In the genomic region with DNA sequence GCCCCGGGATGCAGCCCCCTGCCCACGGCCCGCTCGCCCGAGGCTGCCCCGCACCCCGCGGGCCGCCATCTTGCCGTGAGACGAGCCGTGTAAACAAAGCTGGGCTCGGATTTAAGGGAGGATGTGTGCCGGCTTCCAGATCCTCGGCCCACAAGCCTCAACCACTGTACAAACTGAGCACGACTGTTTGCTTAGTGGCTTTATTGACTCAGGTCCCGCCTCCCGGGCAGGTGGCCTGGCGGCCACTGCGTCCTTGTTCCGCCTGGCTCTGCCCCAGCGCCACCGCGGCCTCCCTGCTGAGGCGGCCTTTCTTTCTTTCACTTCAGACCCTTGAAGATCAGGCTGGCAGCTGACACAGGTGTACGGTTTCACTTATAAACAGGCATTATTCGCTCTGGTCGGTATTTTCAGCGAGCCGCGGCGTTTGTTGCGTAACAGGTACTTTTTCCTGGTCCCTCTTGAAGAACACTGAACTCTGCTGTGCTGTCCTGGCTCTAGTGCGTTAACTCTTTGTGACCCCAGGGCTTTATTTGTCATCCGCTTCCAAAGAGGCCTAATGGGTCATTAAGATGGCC, we compare ENCODE assay signal across 7 mouse cellular contexts.
DNase-seq lines count a peak whose midpoint lies in the region; ATAC-seq and TF ChIP-seq lines count a peak whose summit lies in the region.

No protein-coding gene starts in this region.

- H3K9ac ChIP-seq in embryonic facial prominence, embryonic 13.5 days: peak overlapping the region; percentile 79
- H3K9ac ChIP-seq in heart, embryonic 11.5 days (ENCODE audit: low read depth, low read length): peak overlapping the region; percentile 91
- peak overlapping the region; percentile 75 for H3K9ac ChIP-seq in liver, embryonic 11.5 days (ENCODE audit: low read depth, low read length)

- peak overlapping the region; percentile 81 for H3K4me2 ChIP-seq in embryonic facial prominence, embryonic 13.5 days
- H3K4me2 ChIP-seq in heart, embryonic 11.5 days: peak overlapping the region; percentile 83
- peak overlapping the region; percentile 84 for H3K4me2 ChIP-seq in liver, embryonic 11.5 days
- H3K4me2 ChIP-seq in myocyte (ENCODE audit: low read depth): no peak overlapping the region

- peak; percentile 63 for DNase-seq in kidney, adult 9 months
- peak; percentile 64 for DNase-seq in liver, embryonic 11.5 days (ENCODE audit: low spot score)
- DNase-seq in spleen, postnatal 10 days (ENCODE audit: low spot score in 2 of 2): peak; percentile 26 to 46

- H3K36me3 ChIP-seq in embryonic facial prominence, embryonic 13.5 days: no peaks in the 10 kb centered on the region
- no peaks in the 10 kb centered on the region for H3K36me3 ChIP-seq in heart, embryonic 11.5 days (ENCODE audit: control insufficient read depth, insufficient read depth, low read length)
- H3K36me3 ChIP-seq in liver, embryonic 11.5 days (ENCODE audit: control insufficient read depth, insufficient read depth, low read length): no peaks in the 10 kb centered on the region
- H3K36me3 ChIP-seq in myocyte (ENCODE audit: control insufficient read depth, insufficient read depth): no peaks in the 10 kb centered on the region

- H3ac ChIP-seq in myocyte (ENCODE audit: control insufficient read depth, insufficient read length): no peak overlapping the region

- H3K27ac ChIP-seq in bone marrow macrophage, adult 2 months (ENCODE audit: insufficient read depth, low read depth, low read length): no peak overlapping the region
- peak overlapping the region; percentile 89 for H3K27ac ChIP-seq in embryonic facial prominence, embryonic 13.5 days
- peak overlapping the region; percentile 64 for H3K27ac ChIP-seq in heart, embryonic 11.5 days (ENCODE audit: low read depth, low read length)
- peak overlapping the region; percentile 54; the same call in 1 of the 2 replicates for H3K27ac ChIP-seq in liver, embryonic 11.5 days (ENCODE audit: low read depth, low read length)

- TF ChIP-seq CTCF in bone marrow macrophage, adult 2 months (IDR thresholded peaks at IDR 0.05; ENCODE audit: low read depth, low read length): no peak

- H3K27me3 ChIP-seq in embryonic facial prominence, embryonic 13.5 days: no peaks in the 10 kb centered on the region
- no peaks in the 10 kb centered on the region for H3K27me3 ChIP-seq in heart, embryonic 11.5 days (ENCODE audit: control insufficient read depth, insufficient read depth, low read length)
- no peaks in the 10 kb centered on the region for H3K27me3 ChIP-seq in liver, embryonic 11.5 days (replicated peaks; ENCODE audit: control insufficient read depth, insufficient read depth, low read length)
- peaks cover 10% of the 10 kb centered on the region for H3K27me3 ChIP-seq in myocyte (ENCODE audit: control insufficient read depth, insufficient read depth, insufficient read length)

- no peaks in the 10 kb centered on the region for H3K79me2 ChIP-seq in myocyte (ENCODE audit: control insufficient read depth, insufficient read depth)

- H3K4me3 ChIP-seq in bone marrow macrophage, adult 2 months (ENCODE audit: insufficient read depth, low read length): peak overlapping the region; percentile 47
- peak overlapping the region; percentile 52 for H3K4me3 ChIP-seq in embryonic facial prominence, embryonic 13.5 days
- H3K4me3 ChIP-seq in heart, embryonic 11.5 days (ENCODE audit: low read depth, low read length): peak overlapping the region; percentile 64
- peak overlapping the region; percentile 61 for H3K4me3 ChIP-seq in liver, embryonic 11.5 days (ENCODE audit: low read depth, low read length)
- no peak overlapping the region for H3K4me3 ChIP-seq in myocyte

- ATAC-seq in embryonic facial prominence, embryonic 13.5 days (ENCODE audit: insufficient number of reproducible peaks, insufficient read depth, low FRiP score, low TSS enrichment, low read depth): peak; percentile 80
- ATAC-seq in heart, embryonic 11.5 days (replicated peaks; ENCODE audit: insufficient number of reproducible peaks, low FRiP score, low TSS enrichment): peak; percentile 46
- peak; percentile 79 for ATAC-seq in liver, embryonic 11.5 days (replicated peaks; ENCODE audit: low FRiP score)

- no peaks in the 10 kb centered on the region; the same call in 1 of the 2 replicates for H3K9me3 ChIP-seq in embryonic facial prominence, embryonic 13.5 days
- 0 out of 2 replicates have a peak, but pooled peaks cover 2% of the 10 kb centered on the region for H3K9me3 ChIP-seq in heart, embryonic 11.5 days (replicated peaks; ENCODE audit: control insufficient read depth, low read length)
- H3K9me3 ChIP-seq in liver, embryonic 11.5 days (ENCODE audit: control insufficient read depth, low read length): no peaks in the 10 kb centered on the region; the same call in 1 of the 2 replicates

- H3K4me1 ChIP-seq in bone marrow macrophage, adult 2 months (ENCODE audit: control insufficient read depth, insufficient read depth, low read length): no peaks in the 10 kb centered on the region
- peaks cover 18% of the 10 kb centered on the region for H3K4me1 ChIP-seq in embryonic facial prominence, embryonic 13.5 days
- 0 out of 2 replicates have a peak, but pooled peaks cover 2% of the 10 kb centered on the region for H3K4me1 ChIP-seq in heart, embryonic 11.5 days (ENCODE audit: control insufficient read depth, insufficient read depth, low read length)
- H3K4me1 ChIP-seq in liver, embryonic 11.5 days (replicated peaks; ENCODE audit: control insufficient read depth, insufficient read depth, low read length): no peaks in the 10 kb centered on the region

- TF ChIP-seq POLR2A in bone marrow macrophage, adult 2 months (IDR thresholded peaks at IDR 0.05; ENCODE audit: borderline replicate concordance, low read depth, low read length): no peak
- TF ChIP-seq POLR2A in myocyte (IDR thresholded peaks at IDR 0.05; ENCODE audit: insufficient read length, low read depth): no peak

- 1% methylated on average over 35 of the region's 35 CpGs for WGBS in embryonic facial prominence, embryonic 13.5 days
- 2% methylated on average over 35 of the region's 35 CpGs for WGBS in heart, embryonic 11.5 days (ENCODE audit: insufficient replicate concordance)
- WGBS in liver, embryonic 11.5 days: 4% methylated on average over 35 of the region's 35 CpGs

TF ChIP-seq in myocyte, 11 proteins besides CTCF, POLR2A, EP300 and RAD21:
- peak; percentile 48; the same call in 1 of the 2 replicates for TF ChIP-seq CEBPB (IDR thresholded peaks at IDR 0.05; ENCODE audit: insufficient read depth, poor library complexity, severe bottlenecking)
- no peak for TF ChIP-seq TCF12 (IDR thresholded peaks at IDR 0.05; ENCODE audit: insufficient read depth, poor library complexity, severe bottlenecking)
